Mouse (Mus musculus): ENCODE results near the gene Ccdc57. TPM values are rescaled to one million over a fixed set of nuclear protein-coding genes. Genes with fewer than 3 reads are reported as not detected.

The Ccdc57 gene
- 10 to 100 TPM in 1 of 2 experiments, 1 to 10 TPM in 1; 8.4 to 10.8 TPM for total RNA-seq (2021)
- long read RNA-seq, experiment 1, partial matches to known transcripts: 22 of 36 reads
- long read RNA-seq, experiment 1, other reads (novel, unspliced or antisense): 14 of 36 reads
- long read RNA-seq, experiment 2, partial matches to known transcripts: 7 of 14 reads
- long read RNA-seq, experiment 2, other reads (novel, unspliced or antisense): 6 of 14 reads

GRCm38 (mm10) chr11:120932564-120933398 is at the start of gene Ccdc57:
Gene Ccdc57 (minus strand): TSS chr11:120932872.
- DNase-seq: peak; percentile 93

- no peak for DNase-seq
Observed at GRCm38 (mm10) chr11:120982459-120982858, 49.8 kb upstream of the Ccdc57 start.

GRCm38 (mm10) chr11:120981661-120982060 is 49.0 kb upstream of the Ccdc57 start:
- no peak for DNase-seq

GRCm38 (mm10) chr11:120980427-120981035 is 47.9 kb upstream of the Ccdc57 start:
- peak; percentile 64 for DNase-seq

- DNase-seq: no peak
Observed at GRCm38 (mm10) chr11:120979711-120980426, 47.2 kb upstream of the Ccdc57 start.

- DNase-seq: no peak
Observed at GRCm38 (mm10) chr11:120973318-120973717, 40.6 kb upstream of the Ccdc57 start.

- DNase-seq: no peak
Observed at GRCm38 (mm10) chr11:120971237-120971636, 38.6 kb upstream of the Ccdc57 start.

- DNase-seq: no peak
Observed at GRCm38 (mm10) chr11:120969742-120970141, 37.1 kb upstream of the Ccdc57 start.

- DNase-seq: no peak
Observed at GRCm38 (mm10) chr11:120965587-120965986, 32.9 kb upstream of the Ccdc57 start.

GRCm38 (mm10) chr11:120964195-120965157 is 31.8 kb upstream of the Ccdc57 start:
- no peak for DNase-seq

- no peak for DNase-seq
Observed at GRCm38 (mm10) chr11:120962909-120963308, 30.2 kb upstream of the Ccdc57 start.

- no peak for DNase-seq
Observed at GRCm38 (mm10) chr11:120962050-120962771, 29.5 kb upstream of the Ccdc57 start.

GRCm38 (mm10) chr11:120961594-120961993 is 28.9 kb upstream of the Ccdc57 start:
- DNase-seq: no peak

- no peak for DNase-seq
Observed at GRCm38 (mm10) chr11:120960248-120960647, 27.6 kb upstream of the Ccdc57 start.

- no peak for DNase-seq
Observed at GRCm38 (mm10) chr11:120959564-120959963, 26.9 kb upstream of the Ccdc57 start.

GRCm38 (mm10) chr11:120959066-120959465 is 26.4 kb upstream of the Ccdc57 start:
- DNase-seq: no peak

- DNase-seq: no peak
Observed at GRCm38 (mm10) chr11:120957731-120958257, 25.1 kb upstream of the Ccdc57 start.

GRCm38 (mm10) chr11:120957052-120957451 is 24.4 kb upstream of the Ccdc57 start:
- DNase-seq: no peak

GRCm38 (mm10) chr11:120955701-120956100 is 23.0 kb upstream of the Ccdc57 start:
- DNase-seq: no peak

- DNase-seq: no peak
Observed at GRCm38 (mm10) chr11:120954936-120955335, 22.3 kb upstream of the Ccdc57 start.
